Mouse (Mus musculus) layer of hippocampus, adult 9-10 months (tissue): ENCODE data around the gene Litaf.
"Not testable (repeated sequence)": the region's sequence is repeated elsewhere in the genome, so short reads cannot be mapped to it uniquely, and the experiment has no call there.

ENCODE experiments used
- DNase-seq: peaks from one replicate; pipeline ENCODE4 v3.0.0; 2022; ENCODE audit warnings: low spot score

Gene Litaf

GRCm38 (mm10) chr16:11021403-11022112 lies 44.4 kb downstream of the Litaf start:
- no peak for DNase-seq

DNA sequence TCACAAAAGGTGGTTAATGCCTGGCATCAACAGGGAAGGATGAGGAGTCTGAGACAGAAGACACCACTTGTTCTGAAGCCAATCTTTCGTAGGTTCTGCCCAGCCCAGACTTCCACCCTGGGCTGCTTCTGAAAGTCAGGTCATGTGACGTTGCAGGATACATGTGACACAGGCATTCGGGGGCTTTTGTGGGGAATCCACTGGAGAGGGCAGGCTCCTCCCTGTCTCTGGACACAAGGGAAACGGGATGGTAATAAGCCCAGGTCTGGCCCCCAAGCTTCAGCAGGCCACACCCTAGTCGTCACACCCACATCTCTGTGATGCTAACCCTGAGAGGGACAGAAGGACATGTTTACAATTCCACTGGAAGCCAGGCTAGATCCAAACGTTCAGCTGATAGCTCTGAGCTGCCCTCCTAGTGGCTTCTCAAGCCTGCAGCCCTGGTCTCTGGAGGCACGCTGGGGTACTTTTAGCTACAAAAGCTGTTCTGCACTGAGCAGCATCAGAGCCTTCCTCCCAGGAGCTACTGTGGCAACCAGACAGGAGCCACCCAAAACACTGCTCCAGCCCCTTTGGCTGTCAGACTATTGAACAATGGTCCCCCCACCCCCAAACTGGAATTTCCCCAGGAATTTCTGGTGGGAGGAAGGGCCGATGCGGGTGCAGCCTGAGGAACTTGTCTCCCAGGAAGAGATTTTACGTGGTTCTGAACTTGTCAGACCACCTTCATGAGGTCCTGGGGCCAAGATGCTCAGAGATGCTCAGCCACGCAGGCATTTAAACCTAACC lies 48.0 kb downstream of the Litaf start:
- no peak for DNase-seq

DNA sequence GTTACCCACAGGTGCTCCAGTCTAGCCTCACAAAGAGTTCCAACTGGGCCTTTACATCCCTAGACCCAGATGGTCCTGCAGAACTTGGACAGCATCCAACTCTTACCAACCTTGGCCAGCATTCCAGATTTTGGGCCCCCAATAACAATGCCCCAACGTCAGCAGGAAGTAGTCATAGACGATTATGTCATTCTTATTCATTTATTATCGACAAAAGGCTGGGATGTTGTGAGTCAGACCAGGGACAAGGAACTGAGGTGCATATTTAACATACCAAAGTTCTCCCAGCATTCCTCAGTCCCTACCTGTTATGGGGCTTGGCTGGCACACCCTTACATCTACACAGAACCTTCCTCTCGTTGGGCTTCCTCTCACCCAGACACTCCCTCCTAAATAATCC lies 49.6 kb downstream of the Litaf start:
- no peak for DNase-seq

GRCm38 (mm10) chr16:11014407-11014806 lies 51.5 kb downstream of the Litaf start:
- no peak for DNase-seq

- DNase-seq = not testable (repeated sequence)
Measured at GRCm38 (mm10) chr16:11013464-11014147, 52.4 kb downstream of the Litaf start.

GRCm38 (mm10) chr16:11012571-11013463 lies 53.1 kb downstream of the Litaf start:
- DNase-seq = peak; percentile 67

DNA sequence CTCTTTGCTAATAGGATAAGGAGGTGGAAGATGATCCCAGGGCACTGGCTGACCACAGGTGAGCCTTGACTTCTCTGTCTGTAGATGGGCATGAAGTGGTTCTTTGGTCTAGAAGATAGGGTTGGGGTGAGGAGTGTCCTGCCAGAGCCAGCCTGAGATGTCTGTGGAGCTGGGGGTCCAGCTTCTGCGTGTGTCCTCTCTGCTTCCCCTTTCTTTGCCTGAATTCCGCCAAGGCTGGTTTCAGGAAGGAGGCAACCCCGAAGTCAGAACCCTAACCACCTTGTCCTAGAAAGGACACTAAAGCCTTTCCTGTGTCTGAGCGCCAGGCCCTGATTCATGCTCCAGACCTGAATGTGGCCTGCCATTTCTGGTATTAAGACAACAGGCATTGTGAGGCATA lies 54.0 kb downstream of the Litaf start:
- DNase-seq = no peak

- DNase-seq = no peak
Measured at GRCm38 (mm10) chr16:11011206-11011605, 54.8 kb downstream of the Litaf start.

DNA sequence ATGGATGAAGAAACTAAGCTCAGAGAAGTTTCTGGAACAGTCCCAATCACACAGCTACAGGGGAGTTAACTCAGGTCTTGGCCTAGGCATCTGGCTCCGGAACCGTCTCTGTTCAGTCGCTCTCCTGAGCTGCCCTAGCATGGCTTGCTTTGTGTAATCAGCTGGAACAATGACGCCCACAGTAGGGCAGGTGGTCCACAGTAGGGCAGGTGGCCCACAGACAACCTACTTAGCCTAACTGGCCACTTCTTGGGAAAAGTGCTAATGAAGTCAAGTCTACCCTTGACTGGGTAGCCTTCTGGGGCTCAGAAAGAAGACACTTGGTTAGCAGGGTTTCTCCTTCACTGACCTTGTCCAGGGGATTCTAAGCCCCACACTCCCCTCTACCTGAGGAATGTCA lies 55.7 kb downstream of the Litaf start:
- no peak for DNase-seq

GRCm38 (mm10) chr16:11008162-11008991 lies 57.6 kb downstream of the Litaf start:
- DNase-seq = no peak

DNA sequence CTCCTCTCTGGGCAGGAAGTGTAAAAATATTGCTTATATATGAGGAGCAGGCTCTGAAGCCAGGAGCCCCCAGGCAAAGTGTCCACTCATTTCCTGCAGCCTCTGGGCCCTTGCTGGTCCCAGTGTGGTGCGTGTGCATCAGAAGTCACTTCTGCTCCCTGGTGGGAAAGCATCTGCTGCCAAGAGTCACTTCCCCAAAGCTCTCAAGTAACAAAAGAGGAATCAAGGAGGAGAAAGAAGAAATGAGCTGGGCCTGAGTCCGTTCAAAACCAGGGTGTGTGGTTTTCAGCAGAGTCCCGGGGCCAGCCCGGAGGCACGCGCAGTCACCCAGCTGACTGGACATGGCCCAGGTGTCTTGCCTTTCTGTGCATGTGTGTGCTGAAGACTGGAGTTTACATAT lies 59.9 kb downstream of the Litaf start:
- DNase-seq = no peak

DNA sequence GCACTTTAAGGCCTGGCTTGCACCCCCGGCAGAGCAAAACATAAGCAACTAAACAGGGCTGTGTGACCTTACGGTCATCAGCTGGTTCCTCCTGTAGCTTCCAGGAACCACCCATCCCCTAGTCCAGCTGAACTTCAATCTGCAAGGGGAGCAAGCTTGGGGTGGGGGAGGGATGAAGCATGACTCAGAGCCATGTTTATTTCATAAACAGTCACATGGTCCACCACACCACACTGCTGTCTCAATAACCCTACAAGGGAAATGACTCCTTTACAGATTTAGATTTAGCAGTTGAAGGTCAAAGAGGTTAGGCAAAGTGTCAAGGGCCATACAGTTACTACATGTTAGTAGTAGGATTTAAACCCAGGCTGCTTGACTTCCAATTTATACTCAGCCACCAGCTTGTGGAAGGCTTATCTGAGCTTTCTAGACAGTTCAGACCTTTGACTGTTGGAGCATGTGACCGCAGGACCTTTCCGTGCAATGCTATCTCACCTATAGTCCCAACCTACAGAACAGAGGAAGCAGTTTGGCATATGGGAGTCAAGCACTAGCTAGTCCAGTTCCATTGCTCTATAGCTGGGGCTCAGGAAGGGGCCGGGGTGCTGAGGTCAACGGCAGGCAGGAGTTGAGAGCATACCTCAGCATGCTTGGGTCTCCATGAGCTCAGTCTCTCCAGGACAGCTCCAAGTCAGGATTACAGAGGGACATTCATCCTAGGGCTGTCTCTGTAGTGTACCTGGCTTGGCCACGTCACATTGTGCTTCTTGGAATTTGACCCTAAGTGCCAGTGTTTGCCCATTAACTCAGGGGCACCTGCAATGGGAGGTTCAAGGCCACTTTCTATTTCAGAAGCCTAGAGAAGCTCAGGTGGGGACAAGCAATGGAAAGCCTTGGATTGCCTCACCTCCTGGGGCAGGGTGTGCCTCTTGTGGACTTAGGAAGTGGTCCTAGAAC lies 64.0 kb downstream of the Litaf start:
- DNase-seq = no peak

GRCm38 (mm10) chr16:10999809-11000208 lies 66.1 kb downstream of the Litaf start:
- no peak for DNase-seq

GRCm38 (mm10) chr16:10998224-10998623 lies 67.7 kb downstream of the Litaf start:
- no peak for DNase-seq

- no peak for DNase-seq
Measured at GRCm38 (mm10) chr16:10996576-10996975, 69.4 kb downstream of the Litaf start.

DNA sequence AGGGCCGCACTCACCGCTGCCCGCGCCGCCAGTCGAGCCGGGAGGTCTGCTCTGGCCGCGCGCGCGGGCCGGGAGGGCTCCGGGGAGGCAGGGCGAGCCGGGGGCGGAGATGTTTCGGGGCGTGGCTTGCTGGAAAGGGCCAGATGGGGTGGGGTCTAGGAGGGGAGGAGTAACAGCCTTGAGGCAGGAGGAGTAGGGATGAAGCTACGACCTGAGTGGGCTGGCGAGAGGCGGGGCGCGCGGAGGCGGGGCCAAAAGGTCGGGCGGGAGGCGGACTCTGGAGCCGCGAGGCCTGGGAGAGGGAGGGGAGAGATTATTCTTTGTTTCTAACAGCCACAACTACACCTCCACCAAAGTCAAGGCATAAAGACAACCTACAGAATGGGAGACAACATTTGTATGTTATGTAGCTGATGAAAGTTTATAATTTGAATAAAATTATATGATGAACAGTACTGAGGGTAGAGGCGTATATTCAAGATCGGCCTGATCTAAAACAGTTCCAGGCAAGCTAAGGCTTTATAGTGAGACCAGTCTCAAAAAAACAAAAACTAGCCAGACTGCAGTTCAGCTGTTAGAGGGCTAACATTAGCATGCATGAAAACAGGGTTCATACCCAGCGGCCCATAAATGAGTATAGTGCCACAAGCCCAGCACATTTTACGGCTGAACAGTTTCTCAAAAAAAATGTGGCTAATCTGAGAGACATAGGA lies 72.8 kb downstream of the Litaf start:
- DNase-seq = peak; percentile 55

DNA sequence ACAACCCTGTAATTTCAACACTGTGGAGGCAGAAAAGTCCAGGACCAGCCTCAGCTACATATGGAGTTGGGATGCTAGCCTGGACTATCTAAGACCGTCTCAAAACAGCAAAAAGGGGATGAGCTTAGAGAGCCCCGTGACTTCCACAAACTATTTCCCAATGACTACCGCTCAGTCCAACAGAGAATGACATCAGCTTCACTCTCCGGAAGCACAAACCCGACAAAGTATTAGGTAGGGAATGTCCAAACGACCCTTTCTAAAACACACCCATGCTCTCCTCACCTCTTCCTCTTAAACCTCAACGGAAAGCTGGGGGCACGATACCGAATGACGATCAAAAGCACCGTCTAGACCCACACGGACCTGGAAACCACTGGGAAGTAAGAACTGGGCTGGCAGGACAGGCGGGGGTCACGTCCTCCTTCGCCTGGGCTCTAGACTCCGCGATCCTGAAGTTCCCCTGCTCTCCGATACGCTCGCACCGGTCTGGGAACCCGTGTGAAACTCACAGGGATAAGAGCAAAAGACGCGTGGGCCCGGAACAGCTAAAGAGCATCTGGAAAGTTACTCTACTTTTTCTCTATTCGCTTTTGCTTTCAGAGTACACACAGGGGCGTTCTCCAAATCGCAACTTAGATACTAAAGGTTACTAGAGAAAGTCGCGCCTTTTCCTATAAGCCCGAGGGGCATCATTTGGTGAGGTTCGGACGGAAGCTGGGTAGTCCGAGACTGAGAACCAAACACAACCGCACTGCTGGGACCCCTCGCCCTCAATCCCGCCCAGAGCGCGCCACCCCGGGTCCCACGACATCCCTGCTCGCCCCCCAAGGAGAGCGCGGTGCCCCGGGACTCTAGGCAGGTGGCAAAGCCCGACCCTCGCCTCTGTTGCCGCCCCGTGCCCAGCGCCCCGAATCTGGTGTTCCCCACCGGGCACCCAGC lies 73.6 kb downstream of the Litaf start:
- no peak for DNase-seq

- DNase-seq = no peak
Measured at GRCm38 (mm10) chr16:10991737-10992089, 74.2 kb downstream of the Litaf start.
